In genomic region chr6:125165328-125165891, GRCm38 (mm10) we compare ENCODE assay signal across 8 mouse cellular contexts. TPM values are rescaled to one million over a fixed set of nuclear protein-coding genes. Genes with fewer than 3 reads are reported as not detected.
DNase-seq lines count a peak whose midpoint lies in the region; ATAC-seq and TF ChIP-seq lines count a peak whose summit lies in the region.

No protein-coding gene starts in this region.

- peak overlapping the region; percentile 87 to 99 for H3K4me3 ChIP-seq in ES-E14 (ENCODE audit: insufficient read depth in 1 of 2, low read depth in 1 of 2, low read length in 2 of 2, poor library complexity in 1 of 2, severe bottlenecking in 1 of 2)
- peak overlapping the region; percentile 88 for H3K4me3 ChIP-seq in forebrain, embryonic 15.5 days
- peak overlapping the region; percentile 83 for H3K4me3 ChIP-seq in lung, embryonic 15.5 days

- peak; percentile 96 for DNase-seq in ES-E14 (ENCODE audit: low read depth, low spot score)
- peak; percentile 99 for DNase-seq in cerebellum, adult 11-12 months
- DNase-seq in heart, postnatal 36 days = peak; percentile 96
- peak; percentile 97 to 98 for DNase-seq in layer of hippocampus, adult 8-10 months (ENCODE audit: low spot score in 2 of 2)
- DNase-seq in ovary, adult 18-20 months (ENCODE audit: low spot score) = peak; percentile 96
- peak; percentile 97 for DNase-seq in thymus, postnatal 0 days (ENCODE audit: low spot score)

- H3K9ac ChIP-seq in ES-E14 (ENCODE audit: insufficient read depth, low read depth, low read length, poor library complexity, severe bottlenecking) = peak overlapping the region; percentile 98
- peak overlapping the region; percentile 86 for H3K9ac ChIP-seq in forebrain, embryonic 15.5 days (replicated peaks)
- peak overlapping the region; percentile 73 for H3K9ac ChIP-seq in lung, embryonic 15.5 days

- H3K27ac ChIP-seq in ES-E14 (ENCODE audit: insufficient read depth, low read depth, low read length, poor library complexity, severe bottlenecking) = peak overlapping the region; percentile 97
- peak overlapping the region; percentile 92 for H3K27ac ChIP-seq in forebrain, embryonic 15.5 days (replicated peaks)
- peak overlapping the region; percentile 97 for H3K27ac ChIP-seq in lung, embryonic 15.5 days

- in situ Hi-C loops in ES-E14 (cut with MboI; ENCODE audit: low sequenced_read_pairs in 2 of 2, unreplicated experiment in 2 of 2) = no loop called here

- ATAC-seq in forebrain, embryonic 15.5 days (replicated peaks) = peak; percentile 94
- peak; percentile 91 for ATAC-seq in lung, embryonic 15.5 days (ENCODE audit: borderline replicate concordance, extremely low read depth, low FRiP score, low TSS enrichment)

- H3K4me1 ChIP-seq in ES-E14 (ENCODE audit: control insufficient read depth in 2 of 2, insufficient read depth in 2 of 2, low read length in 2 of 2, poor library complexity in 1 of 2) = peaks cover 2 to 18% of the 10 kb centered on the region in 2 experiments; a peak in 1 of 4 replicates
- H3K4me1 ChIP-seq in forebrain, embryonic 15.5 days = peaks cover 54% of the 10 kb centered on the region
- peaks cover 49% of the 10 kb centered on the region for H3K4me1 ChIP-seq in lung, embryonic 15.5 days

- H3K36me3 ChIP-seq in ES-E14 (ENCODE audit: control insufficient read depth, insufficient read depth, low read length, poor library complexity, severe bottlenecking) = peaks cover 53% of the 10 kb centered on the region
- H3K36me3 ChIP-seq in forebrain, embryonic 15.5 days = peaks cover 55% of the 10 kb centered on the region
- peaks cover 52% of the 10 kb centered on the region for H3K36me3 ChIP-seq in lung, embryonic 15.5 days

- intact Hi-C loops in heart, postnatal 36 days (cut with DNase I) = loop anchor here (2.0 kb wide), 2 partner anchors 17 to 35 kb away; partner anchors contain the start of gene Nop2

- H3K4me2 ChIP-seq in forebrain, embryonic 15.5 days (replicated peaks) = peak overlapping the region; percentile 87
- peak overlapping the region; percentile 90 for H3K4me2 ChIP-seq in lung, embryonic 15.5 days

- under 1% methylated on average over 36 of the region's 36 CpGs for WGBS in forebrain, embryonic 15.5 days
- WGBS in lung, embryonic 15.5 days = under 1% methylated on average over 36 of the region's 36 CpGs

- H3K27me3 ChIP-seq in forebrain, embryonic 15.5 days = no peaks in the 10 kb centered on the region
- H3K27me3 ChIP-seq in lung, embryonic 15.5 days = no peaks in the 10 kb centered on the region

- H3K9me3 ChIP-seq in ES-E14 (ENCODE audit: control insufficient read depth, insufficient read depth, low read depth, low read length) = no peaks in the 10 kb centered on the region
- no peaks in the 10 kb centered on the region for H3K9me3 ChIP-seq in forebrain, embryonic 15.5 days
- no peaks in the 10 kb centered on the region for H3K9me3 ChIP-seq in lung, embryonic 15.5 days

TF ChIP-seq in ES-E14, 5 proteins besides CTCF, POLR2A, EP300 and RAD21:
- 0 out of 2 replicates have a peak, but pooled peaks have one; percentile 37 for TF ChIP-seq MAFK (IDR thresholded peaks at IDR 0.05; ENCODE audit: insufficient read depth, low read depth, low read length)
- TF ChIP-seq ZNF384 (IDR thresholded peaks at IDR 0.05; ENCODE audit: low read depth, low read length) = no peak
- TF ChIP-seq HCFC1 (IDR thresholded peaks at IDR 0.05; ENCODE audit: borderline replicate concordance, insufficient read depth, low read length) = peak; percentile 63; the same call in 1 of the 2 replicates
- no peak for TF ChIP-seq ZC3H11A (IDR thresholded peaks at IDR 0.05; ENCODE audit: borderline replicate concordance, low read depth, low read length)
- TF ChIP-seq CHD2 (IDR thresholded peaks at IDR 0.05; ENCODE audit: low read depth, low read length) = no peak; the same call in 1 of the 2 replicates

RNA-seq across cellular contexts. Expression of gene Gapdh, which starts 0.9 kb away (rescaled TPM):
- total RNA-seq in ES-E14 (2012; rRNA removed) = 2,407 and 2,462 TPM in 2 replicates
- 1,461 and 1,493 TPM in 2 replicates for polyA plus RNA-seq in forebrain, embryonic 15.5 days (2015; fragmentation: Nextera tagmentation; extraction: Ambion mirVana)
- 1,000 to 10,000 TPM; 4,473 to 4,723 TPM for total RNA-seq in heart, postnatal 36 days (2021)
- 1,000 to 10,000 TPM; 2,500 to 2,996 (median 2,728) TPM for total RNA-seq in layer of hippocampus, adult 8-10 months (2022)
- polyA plus RNA-seq in lung, embryonic 15.5 days (2015; fragmentation: Nextera tagmentation; extraction: Ambion mirVana) = 1,765 and 1,844 TPM in 2 replicates
- 1,452 and 1,606 TPM in 2 replicates for polyA plus RNA-seq in thymus, postnatal 0 days (2015; fragmentation: Nextera tagmentation; extraction: Ambion mirVana)

RNA-seq across cellular contexts. Expression of gene Iffo1, which starts 20.4 kb away (rescaled TPM):
- 15.1 and 16.5 TPM in 2 replicates for total RNA-seq in ES-E14 (2012; rRNA removed)
- 18.9 and 21.0 TPM in 2 replicates for polyA plus RNA-seq in forebrain, embryonic 15.5 days (2015; fragmentation: Nextera tagmentation; extraction: Ambion mirVana)
- total RNA-seq in heart, postnatal 36 days (2021) = 1 to 10 TPM; 6.6 to 9.4 TPM
- total RNA-seq in layer of hippocampus, adult 8-10 months (2022) = 10 to 100 TPM; 67.2 to 78.4 (median 74.4) TPM
- polyA plus RNA-seq in lung, embryonic 15.5 days (2015; fragmentation: Nextera tagmentation; extraction: Ambion mirVana) = 5.7 and 6.8 TPM in 2 replicates
- polyA plus RNA-seq in thymus, postnatal 0 days (2015; fragmentation: Nextera tagmentation; extraction: Ambion mirVana) = 13.8 and 19.0 TPM in 2 replicates

RNA-seq across cellular contexts. Expression of gene Ncapd2, which starts 26.1 kb away (rescaled TPM):
- 159 and 187 TPM in 2 replicates for total RNA-seq in ES-E14 (2012; rRNA removed)
- polyA plus RNA-seq in forebrain, embryonic 15.5 days (2015; fragmentation: Nextera tagmentation; extraction: Ambion mirVana) = 98.5 and 99.5 TPM in 2 replicates
- 10 to 100 TPM; 20.8 to 25.3 TPM for total RNA-seq in heart, postnatal 36 days (2021)
- total RNA-seq in layer of hippocampus, adult 8-10 months (2022) = 10 to 100 TPM; 21.7 to 33.4 (median 23.7) TPM
- polyA plus RNA-seq in lung, embryonic 15.5 days (2015; fragmentation: Nextera tagmentation; extraction: Ambion mirVana) = 136 and 139 TPM in 2 replicates
- 130 and 153 TPM in 2 replicates for polyA plus RNA-seq in thymus, postnatal 0 days (2015; fragmentation: Nextera tagmentation; extraction: Ambion mirVana)

RNA-seq across cellular contexts. Expression of gene Mrpl51, which starts 26.2 kb away (rescaled TPM):
- 155 and 184 TPM in 2 replicates for total RNA-seq in ES-E14 (2012; rRNA removed)
- 155 and 158 TPM in 2 replicates for polyA plus RNA-seq in forebrain, embryonic 15.5 days (2015; fragmentation: Nextera tagmentation; extraction: Ambion mirVana)
- 100 to 1,000 TPM; 308 to 334 TPM for total RNA-seq in heart, postnatal 36 days (2021)
- 10 to 100 TPM; 63.7 to 67.8 (median 64.6) TPM for total RNA-seq in layer of hippocampus, adult 8-10 months (2022)
- polyA plus RNA-seq in lung, embryonic 15.5 days (2015; fragmentation: Nextera tagmentation; extraction: Ambion mirVana) = 208 and 224 TPM in 2 replicates
- polyA plus RNA-seq in thymus, postnatal 0 days (2015; fragmentation: Nextera tagmentation; extraction: Ambion mirVana) = 281 and 294 TPM in 2 replicates

RNA-seq across cellular contexts. Expression of gene Nop2, which starts 33.7 kb away (rescaled TPM):
- total RNA-seq in ES-E14 (2012; rRNA removed) = 159 and 174 TPM in 2 replicates
- 51.1 and 51.8 TPM in 2 replicates for polyA plus RNA-seq in forebrain, embryonic 15.5 days (2015; fragmentation: Nextera tagmentation; extraction: Ambion mirVana)
- 10 to 100 TPM; 20.3 to 21.0 TPM for total RNA-seq in heart, postnatal 36 days (2021)
- total RNA-seq in layer of hippocampus, adult 8-10 months (2022) = 10 to 100 TPM; 33.0 to 33.9 (median 33.5) TPM
- polyA plus RNA-seq in lung, embryonic 15.5 days (2015; fragmentation: Nextera tagmentation; extraction: Ambion mirVana) = 56.5 and 58.8 TPM in 2 replicates
- 53.9 and 60.7 TPM in 2 replicates for polyA plus RNA-seq in thymus, postnatal 0 days (2015; fragmentation: Nextera tagmentation; extraction: Ambion mirVana)

Comparison
In these comparisons a context has a peak if more than half of its experiments do, and no peak if none do; other contexts are left out.
1. Peak in every context shown above with its lines: DNase-seq, ATAC-seq, H3K4me3 ChIP-seq and H3K27ac ChIP-seq.